Mouse (Mus musculus) layer of hippocampus, adult 8-10 months (tissue): ENCODE measurements around the gene Me3. TPM values are rescaled to one million over a fixed set of nuclear protein-coding genes. Genes with fewer than 3 reads are reported as not detected.

Source experiments
- DNase-seq, 2 experiments: peaks; one replicate each; pipeline ENCODE4 v3.0.0; 2022; ENCODE audit warnings: low spot score in 2 of 2
- total RNA-seq, 4 experiments: library from RNA; stranded (reverse); gene quantifications; 2 replicates each; pipeline ENCODE4 v1.2.4; 2022

Gene Me3
- total RNA-seq, 4 experiments from 2014 or later, result 72.9 to 90.9 (median 85.2) TPM

GRCm38 (mm10) chr7:89666361-89666760, 34.2 kb downstream of the Me3 start:
- no peak for DNase-seq

DNA sequence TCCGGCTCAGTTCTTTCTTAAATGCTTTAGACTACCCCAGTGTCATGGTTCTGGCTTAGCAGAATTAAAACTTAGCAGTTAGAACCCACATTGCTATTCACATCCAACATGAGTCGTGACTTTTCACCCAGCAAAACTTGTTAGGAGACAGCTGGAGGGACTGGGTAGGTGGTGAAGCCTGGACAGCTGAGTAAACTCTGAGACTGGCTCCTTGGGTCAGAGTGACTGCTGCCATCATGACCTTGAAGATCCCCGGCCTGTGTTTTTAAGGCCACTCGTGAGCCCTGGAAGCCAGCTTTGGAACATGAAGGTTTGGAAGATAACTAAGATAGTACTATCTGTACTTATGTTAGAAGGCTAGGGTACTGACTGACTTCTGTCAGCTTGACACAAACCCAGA, 35.4 kb downstream of the Me3 start:
- DNase-seq, result no peak

GRCm38 (mm10) chr7:89669461-89669860, 37.3 kb downstream of the Me3 start:
- DNase-seq, result no peak

DNA sequence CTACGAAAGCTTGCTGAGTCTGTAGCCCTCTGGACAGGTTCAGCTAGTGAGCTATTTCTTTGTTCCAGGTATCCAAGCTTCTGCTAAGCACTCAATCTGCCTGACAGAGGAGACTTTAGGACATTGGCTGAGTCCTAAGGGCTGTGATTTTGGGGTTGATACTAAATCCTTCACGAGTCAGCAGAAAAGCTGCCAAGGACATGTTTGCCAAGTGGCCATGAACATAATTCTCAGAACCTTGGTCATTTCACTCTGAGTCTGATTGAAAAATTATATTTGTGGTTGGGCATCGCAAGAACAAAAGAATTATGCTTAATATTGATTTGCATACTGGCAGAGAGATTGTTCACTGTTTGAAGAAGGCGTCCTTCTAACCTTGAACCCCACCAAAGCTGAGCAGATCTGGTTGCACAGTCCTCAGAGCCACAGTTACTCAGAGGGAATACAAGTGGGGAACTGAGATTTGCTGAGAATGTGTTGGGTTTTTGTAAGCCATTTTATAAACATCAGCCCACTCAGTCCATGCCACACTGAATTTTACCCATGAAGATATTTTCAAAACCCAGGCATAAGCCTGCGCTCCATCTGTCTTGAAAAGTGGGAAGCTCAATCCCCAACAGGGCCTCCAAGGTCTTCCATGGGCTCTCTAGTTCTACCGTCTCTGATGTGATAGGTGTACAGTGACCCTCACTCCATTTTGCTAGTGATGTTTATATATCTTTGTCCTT, 39.1 kb downstream of the Me3 start:
- no peak for DNase-seq

DNA sequence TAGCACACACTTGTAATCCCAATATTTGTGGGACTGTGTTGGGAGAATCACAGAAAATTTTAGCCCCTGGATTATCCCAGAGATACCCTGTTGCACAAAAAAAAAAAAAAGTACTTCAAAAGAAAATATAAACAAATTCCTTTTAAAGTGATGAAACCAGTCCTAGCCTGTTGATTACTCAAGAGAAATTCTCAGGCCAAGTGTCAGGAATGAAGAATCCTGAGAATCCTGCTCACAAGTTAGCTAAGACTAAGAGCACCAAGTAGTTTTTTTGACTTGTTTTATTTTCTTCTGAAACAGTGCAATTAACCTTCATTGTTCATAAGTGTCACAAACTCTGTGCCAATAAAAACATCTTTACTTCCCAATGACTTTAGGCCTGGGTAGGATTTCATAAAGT, 44.0 kb downstream of the Me3 start:
- no peak for DNase-seq

- DNase-seq, result no peak
Measured at GRCm38 (mm10) chr7:89677850-89678249, 45.7 kb downstream of the Me3 start.

DNA sequence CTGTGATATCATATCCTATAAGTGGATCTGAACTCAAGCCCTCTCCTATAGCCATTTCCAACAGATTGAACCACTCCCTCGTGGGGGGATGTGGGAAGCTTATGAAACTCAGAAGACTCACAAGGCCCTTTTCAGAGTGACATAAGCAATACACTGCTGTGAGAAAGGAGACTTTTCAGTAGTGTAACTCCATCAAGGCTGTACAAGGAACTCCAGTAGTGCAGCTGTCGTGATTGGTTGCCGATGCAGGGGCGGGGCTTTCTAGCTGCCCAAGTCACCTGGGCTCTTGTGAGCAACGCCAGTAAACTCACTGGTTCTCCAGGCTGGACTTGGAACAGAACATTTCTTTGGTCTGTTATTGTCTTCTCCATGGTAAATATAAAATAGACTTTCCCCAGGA, 46.5 kb downstream of the Me3 start:
- no peak for DNase-seq

DNA sequence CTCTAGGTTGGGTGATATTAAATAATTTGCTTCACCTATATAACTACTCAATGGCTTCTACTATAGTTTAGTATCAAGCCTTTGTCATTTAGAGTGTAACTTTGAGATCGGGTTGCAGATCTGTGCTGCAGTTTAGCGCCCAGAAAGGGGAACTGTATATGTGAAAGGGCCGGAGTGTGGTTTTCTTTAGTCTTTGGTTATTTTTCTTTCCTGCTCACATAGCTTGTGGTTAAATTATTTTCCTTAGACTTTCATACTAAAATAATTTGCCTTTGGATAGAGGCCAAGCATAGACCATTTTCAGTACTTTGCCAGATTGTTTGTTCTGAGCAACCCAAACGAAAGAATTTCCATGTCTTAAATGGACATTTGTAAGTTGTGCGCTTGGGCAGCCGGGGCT, 46.9 kb downstream of the Me3 start:
- no peak for DNase-seq

DNA sequence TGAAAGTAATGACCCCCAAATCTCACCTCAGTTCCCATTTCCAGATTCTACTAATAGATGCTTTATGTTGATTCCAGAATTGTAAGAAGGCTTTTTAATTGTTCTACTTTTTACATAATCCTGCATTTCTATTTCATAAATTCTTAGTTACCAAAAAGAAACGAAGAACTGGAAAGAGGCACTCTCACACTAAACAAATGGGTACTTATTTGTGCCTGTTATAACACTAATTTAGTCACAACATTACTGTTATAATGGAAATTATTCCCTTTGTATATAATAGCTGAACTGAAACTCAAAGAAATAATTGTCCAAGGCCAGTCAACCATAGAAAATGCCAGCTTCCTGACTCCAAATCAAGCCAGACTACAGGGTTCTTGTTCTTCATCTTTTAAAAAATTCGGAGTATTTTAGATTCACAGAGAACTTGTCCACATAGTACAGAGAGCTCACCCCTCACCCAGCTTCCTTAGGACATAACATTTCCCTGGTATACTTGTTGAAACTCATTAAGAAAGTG, 47.5 kb downstream of the Me3 start:
- no peak for DNase-seq

DNA sequence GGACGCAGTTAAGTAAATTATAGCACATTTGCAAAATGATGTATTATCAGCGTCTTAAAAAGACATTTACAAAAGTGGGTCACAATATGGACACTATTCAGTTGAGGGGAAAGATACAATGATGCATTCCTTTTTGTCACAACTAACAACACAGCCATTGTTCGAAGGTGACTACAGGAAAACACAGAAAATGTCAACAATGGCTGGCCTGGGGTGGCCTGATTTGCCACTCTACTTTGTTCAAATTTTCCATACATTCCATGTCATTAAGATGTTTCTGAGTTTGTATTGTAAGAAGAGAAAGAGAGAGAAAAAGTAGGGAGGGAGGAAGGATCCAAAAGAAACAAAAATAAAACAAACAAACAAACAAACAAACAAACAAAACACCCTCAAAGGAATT, 48.7 kb downstream of the Me3 start:
- DNase-seq, result no peak

DNA sequence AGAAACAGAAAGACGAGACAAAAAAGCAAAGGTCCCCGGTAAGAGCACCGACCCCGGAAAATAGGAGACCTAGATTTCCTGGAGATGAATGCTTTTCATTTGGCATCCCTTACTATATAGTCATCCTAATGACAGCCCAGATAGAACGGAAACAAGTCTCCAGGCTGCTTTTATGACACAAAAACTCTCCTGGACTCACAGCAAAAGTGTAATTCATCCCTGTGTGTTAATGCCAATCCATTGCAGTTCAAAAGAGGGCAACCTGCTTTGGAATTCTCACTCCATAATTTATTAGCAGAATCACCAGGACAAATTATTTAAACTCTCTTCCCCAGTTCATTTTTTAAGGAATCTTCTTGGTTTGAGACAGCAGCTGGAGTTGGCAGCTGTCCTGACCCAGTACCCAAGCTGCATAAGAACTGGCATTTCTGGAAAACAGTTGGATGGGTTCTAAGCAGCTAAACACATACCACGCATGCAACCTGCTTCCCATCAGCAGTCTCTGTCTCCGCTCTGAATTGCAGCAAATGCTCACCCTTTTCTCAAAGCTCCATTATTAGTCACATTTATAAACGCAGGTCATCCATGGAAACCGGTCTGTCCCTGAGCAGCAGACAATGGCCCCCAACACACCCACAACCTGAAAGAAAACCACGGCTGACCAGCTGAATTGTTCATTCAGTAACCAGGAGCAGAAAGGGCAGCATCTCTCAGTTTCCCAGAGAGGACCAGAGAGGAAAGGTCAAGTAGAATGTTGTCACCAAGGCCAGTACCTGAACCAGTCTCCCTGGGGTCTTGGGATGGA, 49.7 kb downstream of the Me3 start:
- DNase-seq, result peak in 1 of 2 experiments; percentile 41

- DNase-seq, result no peak
Measured at GRCm38 (mm10) chr7:89698186-89698585, 66.0 kb downstream of the Me3 start.

- no peak for DNase-seq
Measured at GRCm38 (mm10) chr7:89699668-89700350, 67.6 kb downstream of the Me3 start.

DNA sequence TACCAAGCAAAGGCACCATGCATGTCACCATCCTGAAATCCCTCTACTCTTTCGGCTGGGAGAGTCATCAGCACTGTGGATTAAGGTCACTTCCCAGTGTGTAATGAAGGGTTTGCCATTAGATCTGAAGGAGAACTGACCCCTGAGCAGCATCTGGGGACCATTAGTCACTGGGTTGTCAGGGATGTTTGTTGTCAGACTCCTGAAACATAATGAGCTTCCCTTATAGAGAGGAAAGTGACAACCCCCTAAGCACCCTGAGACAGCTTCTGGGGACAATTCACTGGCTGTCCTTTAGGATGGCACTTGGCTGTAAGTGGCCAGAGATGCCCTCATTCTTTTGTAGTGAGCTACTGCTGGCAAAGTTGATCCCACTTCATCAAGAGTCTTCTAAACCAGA, 68.3 kb downstream of the Me3 start:
- DNase-seq, result no peak

DNA sequence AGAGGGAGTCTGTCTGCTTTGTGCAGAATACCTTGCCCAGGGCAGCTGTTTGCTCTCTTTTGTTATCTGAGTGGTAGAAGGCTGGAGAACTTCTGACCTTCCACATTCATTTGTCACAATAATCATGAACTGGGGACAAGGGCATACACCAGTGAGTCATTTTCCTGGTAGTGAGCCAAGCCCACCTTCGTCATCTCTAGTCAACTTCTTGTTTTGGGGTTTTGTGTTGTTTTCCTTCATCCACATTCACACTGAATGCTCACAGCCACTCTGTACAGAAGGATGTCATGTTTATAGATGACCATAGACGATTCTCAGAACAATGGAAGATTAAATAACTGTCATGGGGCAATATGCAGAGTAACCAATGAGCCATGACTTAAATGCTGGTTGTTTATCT, 78.6 kb downstream of the Me3 start:
- no peak for DNase-seq

- DNase-seq, result no peak
Measured at GRCm38 (mm10) chr7:89713059-89713458, 80.9 kb downstream of the Me3 start.

- no peak for DNase-seq
Measured at GRCm38 (mm10) chr7:89716226-89716625, 84.0 kb downstream of the Me3 start.

DNA sequence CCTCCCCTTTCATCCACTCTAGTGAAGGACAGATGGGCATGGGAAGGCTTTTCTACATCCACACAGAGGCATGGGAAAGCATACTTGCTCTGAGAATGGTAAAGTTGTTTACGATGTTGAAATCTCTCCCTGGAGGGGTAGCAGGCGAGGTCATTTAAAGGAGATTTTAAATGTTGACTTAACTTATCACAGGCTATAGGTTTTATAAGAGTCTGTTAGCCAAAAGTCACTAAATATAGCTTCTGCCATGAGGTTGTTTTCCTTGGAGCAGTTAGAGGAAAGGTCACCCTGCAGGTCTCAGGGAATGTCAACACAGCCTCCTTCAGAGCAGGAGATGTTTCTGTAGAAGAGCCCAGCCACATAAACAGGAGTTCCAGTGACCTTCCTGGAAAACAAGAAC, 85.3 kb downstream of the Me3 start:
- DNase-seq, result no peak

GRCm38 (mm10) chr7:89718264-89718663, 86.1 kb downstream of the Me3 start:
- DNase-seq, result no peak

GRCm38 (mm10) chr7:89720256-89720655, 88.1 kb downstream of the Me3 start:
- DNase-seq, result no peak

GRCm38 (mm10) chr7:89726712-89727111, 94.5 kb downstream of the Me3 start:
- DNase-seq, result no peak

- DNase-seq, result no peak
Measured at GRCm38 (mm10) chr7:89727615-89728014, 95.4 kb downstream of the Me3 start.
